Mouse (Mus musculus): ENCODE data around the gene Krtap26-1. TPM values are rescaled to one million over a fixed set of nuclear protein-coding genes. Genes with fewer than 3 reads are reported as not detected.

The Krtap26-1 gene
- polyA plus RNA-seq, 1 experiment = not detected

Other genes starting within 250 kb of the Krtap26-1 start
- not detected in 2 replicates for gene Cldn17, start 140.8 kb downstream of the Krtap26-1 start, polyA plus RNA-seq (2012; rRNA removed)
- gene Cldn8, start 84.6 kb downstream of the Krtap26-1 start, polyA plus RNA-seq (2012; rRNA removed) = 40.6 and 42.3 TPM in 2 replicates
- gene Krtap24-1, start 35.5 kb downstream of the Krtap26-1 start, polyA plus RNA-seq (2012; rRNA removed) = not detected in 2 replicates
- gene 2310079G19Rik, start 20.1 kb downstream of the Krtap26-1 start, polyA plus RNA-seq (2012; rRNA removed) = not detected in 2 replicates
- not detected in 2 replicates for gene Krtap27-1, start 23.9 kb upstream of the Krtap26-1 start, polyA plus RNA-seq (2012; rRNA removed)
- gene 2310061N02Rik, start 60.2 kb upstream of the Krtap26-1 start, polyA plus RNA-seq (2012; rRNA removed) = not detected in 2 replicates
- not detected in 2 replicates for gene Krtap13-1, start 81.1 kb upstream of the Krtap26-1 start, polyA plus RNA-seq (2012; rRNA removed)
- gene Krtap13, start 103.8 kb upstream of the Krtap26-1 start, polyA plus RNA-seq (2012; rRNA removed) = not detected in 2 replicates
- gene 2310034C09Rik, start 111.1 kb upstream of the Krtap26-1 start, polyA plus RNA-seq (2012; rRNA removed) = not detected in 2 replicates
- gene 2310057N15Rik, start 126.4 kb upstream of the Krtap26-1 start, polyA plus RNA-seq (2012; rRNA removed) = not detected in 2 replicates
- gene Gm5965, start 130.1 kb upstream of the Krtap26-1 start, polyA plus RNA-seq (2012; rRNA removed) = not detected in 2 replicates
- not detected in 2 replicates for gene Gm20741, start 164.4 kb upstream of the Krtap26-1 start, polyA plus RNA-seq (2012; rRNA removed)
- gene Krtap15, start 172.4 kb upstream of the Krtap26-1 start, polyA plus RNA-seq (2012; rRNA removed) = not detected in 2 replicates
- not detected in 2 replicates for gene Krtap14, start 178.3 kb upstream of the Krtap26-1 start, polyA plus RNA-seq (2012; rRNA removed)
- not detected in 2 replicates for gene Krtap19-1, start 221.6 kb upstream of the Krtap26-1 start, polyA plus RNA-seq (2012; rRNA removed)
- gene Krtap19-2, start 226.5 kb upstream of the Krtap26-1 start, polyA plus RNA-seq (2012; rRNA removed) = not detected in 2 replicates
- not detected in 2 replicates for gene Krtap19-3, start 230.2 kb upstream of the Krtap26-1 start, polyA plus RNA-seq (2012; rRNA removed)
- gene Krtap19-4, start 237.3 kb upstream of the Krtap26-1 start, polyA plus RNA-seq (2012; rRNA removed) = not detected in 2 replicates
- gene Krtap19-5, start 248.7 kb upstream of the Krtap26-1 start, polyA plus RNA-seq (2012; rRNA removed) = not detected in 2 replicates